Mouse (Mus musculus) MEL (cell line): ENCODE measurements at regions not wholly inside any gene's neighbourhood (a gene's known extent, or its start where the extent isn't known, plus 50 kb on each side); places are given as distances from the start of the nearest gene placed in this dataset.

Source experiments
- DNase-seq: peaks from one replicate; pipeline ENCODE4 v3.0.0; 2011; ENCODE audit warnings: low read depth, low spot score
- H3K27ac ChIP-seq: 2 replicates; pipeline ENCODE4 v1.5.1; 2012; ENCODE audit warnings: low read depth, mild to moderate bottlenecking, control low read depth, low read length, moderate library complexity; ENCODE audit not compliant: control insufficient read depth
- H3K27me3 ChIP-seq, 2 experiments: fragments of 150-350 bp in 1 of 2; sonication (generic) in 1 of 2; 2 replicates each; pipeline ENCODE4 v1.6.1; 2012; ENCODE audit warnings: low read length in 2 of 2, mild to moderate bottlenecking in 2 of 2, improper control_type of control experiment in 1 of 2, moderate library complexity in 1 of 2; ENCODE audit not compliant: insufficient read depth in 2 of 2, control insufficient read depth in 1 of 2
- H3K36me3 ChIP-seq, 2 experiments: 2 replicates each; pipeline ENCODE4 v1.6.1; 2012 to 2014; ENCODE audit warnings: low read length in 2 of 2, improper control_type of control experiment in 1 of 2, inconsistent platforms in 1 of 2, mild to moderate bottlenecking in 1 of 2; ENCODE audit not compliant: insufficient read depth in 2 of 2, control insufficient read depth in 1 of 2
- H3K4me1 ChIP-seq, 2 experiments: fragments of 150-350 bp in 1 of 2; sonication (generic) in 1 of 2; 2 replicates each; pipeline ENCODE4 v1.6.1; 2012; ENCODE audit warnings: low read length in 2 of 2, improper control_type of control experiment in 1 of 2, mild to moderate bottlenecking in 1 of 2; ENCODE audit not compliant: insufficient read depth in 2 of 2, control insufficient read depth in 1 of 2
- H3K4me3 ChIP-seq, 2 experiments: fragments of 150-350 bp in 1 of 2; sonication (generic) in 1 of 2; 2 replicates each; pipeline ENCODE4 v1.5.1; 2012; ENCODE audit warnings: low read depth in 2 of 2, low read length in 2 of 2, mild to moderate bottlenecking in 2 of 2, moderate library complexity in 2 of 2, control low read depth in 1 of 2, improper control_type of control experiment in 1 of 2; ENCODE audit not compliant: control insufficient read depth in 1 of 2, insufficient read depth in 1 of 2
- H3K79me2 ChIP-seq: 2 replicates; pipeline ENCODE4 v1.6.1; 2012; ENCODE audit warnings: mild to moderate bottlenecking, low read length, moderate library complexity; ENCODE audit not compliant: control insufficient read depth, poor library complexity, insufficient read depth
- H3K9ac ChIP-seq: 2 replicates; pipeline ENCODE4 v1.6.1; 2012; ENCODE audit warnings: low read depth, mild to moderate bottlenecking, control low read depth, low read length, moderate library complexity; ENCODE audit not compliant: control insufficient read depth, poor library complexity, severe bottlenecking
- H3K9me3 ChIP-seq: fragments of 150-350 bp; sonication (generic); replicated peaks from 2 replicates; pipeline ENCODE4 v1.6.1; 2012; ENCODE audit warnings: mild to moderate bottlenecking, low read length, improper control_type of control experiment, moderate library complexity; ENCODE audit not compliant: insufficient read depth
- CHD1 ChIP-seq: IDR thresholded peaks from 2 replicates; pipeline ENCODE4 v1.6.1; 2012; ENCODE audit warnings: low read depth, mild to moderate bottlenecking, inconsistent platforms, low read length, improper control_type of control experiment
- CTCF ChIP-seq, 3 experiments: IDR thresholded peaks in 2 of 3; conservative IDR thresholded peaks in 1 of 3; 2 replicates each; pipeline ENCODE4 v1.5.1; 2011 to 2012; ENCODE audit warnings: low read length in 3 of 3, low read depth in 2 of 3, mild to moderate bottlenecking in 2 of 3, improper control_type of control experiment in 1 of 3, inconsistent platforms in 1 of 3, mixed read lengths in 1 of 3, moderate library complexity in 1 of 3; ENCODE audit not compliant: control insufficient read depth in 1 of 3, insufficient read depth in 1 of 3, poor library complexity in 1 of 3, severe bottlenecking in 1 of 3
- E2F4 ChIP-seq: IDR thresholded peaks from 2 replicates; pipeline ENCODE4 v1.6.1; 2011; ENCODE audit warnings: low read depth, low read length, improper control_type of control experiment, borderline replicate concordance
- ELF1 ChIP-seq: IDR thresholded peaks from 2 replicates; pipeline ENCODE4 v1.6.1; 2014; ENCODE audit warnings: low read depth, mild to moderate bottlenecking, inconsistent platforms, low read length, improper control_type of control experiment, moderate library complexity
- EP300 ChIP-seq, 2 experiments: IDR thresholded peaks; 2 replicates each; pipeline ENCODE4 v1.6.1; 2011; ENCODE audit warnings: improper control_type of control experiment in 2 of 2, low read length in 2 of 2, low read depth in 1 of 2, mild to moderate bottlenecking in 1 of 2
- ETS1 ChIP-seq: IDR thresholded peaks from 2 replicates; pipeline ENCODE4 v1.6.1; 2012; ENCODE audit warnings: low read depth, mild to moderate bottlenecking, inconsistent platforms, low read length, improper control_type of control experiment, moderate library complexity
- GABPA ChIP-seq: IDR thresholded peaks from 2 replicates; pipeline ENCODE4 v1.6.1; 2012; ENCODE audit warnings: low read depth, mild to moderate bottlenecking, inconsistent platforms, low read length, improper control_type of control experiment, moderate library complexity
- HCFC1 ChIP-seq: IDR thresholded peaks from 2 replicates; pipeline ENCODE4 v1.6.1; 2012; ENCODE audit warnings: low read depth, mild to moderate bottlenecking, inconsistent platforms, low read length, improper control_type of control experiment, moderate library complexity
- JUND ChIP-seq: IDR thresholded peaks from 2 replicates; pipeline ENCODE4 v1.6.1; 2011; ENCODE audit warnings: low read depth, mild to moderate bottlenecking, improper control_type of control experiment, low read length
- KAT2A ChIP-seq: conservative IDR thresholded peaks from 2 replicates; pipeline ENCODE4 v1.6.1; 2012; ENCODE audit warnings: low read depth, low read length, improper control_type of control experiment, inconsistent platforms
- MAFK ChIP-seq: IDR thresholded peaks from 2 replicates; pipeline ENCODE4 v1.6.1; 2011; ENCODE audit warnings: low read depth, mild to moderate bottlenecking, low read length, improper control_type of control experiment, borderline replicate concordance
- MAX ChIP-seq: IDR thresholded peaks from 2 replicates; pipeline ENCODE4 v1.6.1; 2011; ENCODE audit warnings: low read length, improper control_type of control experiment
- MXI1 ChIP-seq: IDR thresholded peaks from 2 replicates; pipeline ENCODE4 v1.6.1; 2011; ENCODE audit warnings: mild to moderate bottlenecking, low read depth, low read length, improper control_type of control experiment
- MYC ChIP-seq: IDR thresholded peaks from 2 replicates; pipeline ENCODE4 v1.6.1; 2011; ENCODE audit warnings: low read depth, mild to moderate bottlenecking, low read length, improper control_type of control experiment, moderate library complexity
- NRF1 ChIP-seq: IDR thresholded peaks from 2 replicates; pipeline ENCODE4 v1.6.1; 2014; ENCODE audit warnings: low read depth, mild to moderate bottlenecking, inconsistent platforms, low read length, improper control_type of control experiment, moderate library complexity; ENCODE audit not compliant: poor library complexity, insufficient read depth, severe bottlenecking
- POLR2A ChIP-seq, 2 experiments: IDR thresholded peaks; 2 replicates each; pipeline ENCODE4 v1.6.1; 2011 to 2012; ENCODE audit warnings: low read length in 2 of 2, mild to moderate bottlenecking in 2 of 2, control low read depth in 1 of 2, improper control_type of control experiment in 1 of 2, low read depth in 1 of 2, moderate library complexity in 1 of 2; ENCODE audit not compliant: control insufficient read depth in 1 of 2, insufficient read depth in 1 of 2, poor library complexity in 1 of 2
- POLR2AphosphoS5 ChIP-seq: IDR thresholded peaks from 2 replicates; pipeline ENCODE4 v1.6.1; 2012; ENCODE audit warnings: low read depth, borderline replicate concordance, mild to moderate bottlenecking, inconsistent platforms, low read length, moderate library complexity, mixed read lengths
- RCOR1 ChIP-seq: IDR thresholded peaks from 2 replicates; pipeline ENCODE4 v1.6.1; 2012; ENCODE audit warnings: low read depth, mild to moderate bottlenecking, inconsistent platforms, low read length, improper control_type of control experiment
- SIN3A ChIP-seq: IDR thresholded peaks from 2 replicates; pipeline ENCODE4 v1.6.1; 2012; ENCODE audit warnings: low read length, improper control_type of control experiment, inconsistent platforms
- TAL1 ChIP-seq: IDR thresholded peaks from 2 replicates; pipeline ENCODE4 v1.6.1; 2012; ENCODE audit warnings: mild to moderate bottlenecking, inconsistent platforms, low read length, moderate library complexity, mixed read lengths
- TBP ChIP-seq: IDR thresholded peaks from 2 replicates; pipeline ENCODE4 v1.8.0; 2011; ENCODE audit warnings: low read depth, low read length, improper control_type of control experiment
- TCF12 ChIP-seq: IDR thresholded peaks from 2 replicates; pipeline ENCODE4 v1.6.1; 2014; ENCODE audit warnings: low read depth, mild to moderate bottlenecking, inconsistent platforms, low read length, improper control_type of control experiment, moderate library complexity
- USF1 ChIP-seq: IDR thresholded peaks from 2 replicates; pipeline ENCODE4 v1.6.1; 2014; ENCODE audit warnings: low read depth, mild to moderate bottlenecking, inconsistent platforms, low read length, improper control_type of control experiment, moderate library complexity
- ZKSCAN1 ChIP-seq: IDR thresholded peaks from 2 replicates; pipeline ENCODE4 v1.6.1; 2012; ENCODE audit warnings: low read depth, mild to moderate bottlenecking, inconsistent platforms, low read length, improper control_type of control experiment, moderate library complexity
- ZMIZ1 ChIP-seq: IDR thresholded peaks from 2 replicates; pipeline ENCODE4 v1.6.1; 2012; ENCODE audit warnings: low read depth, mild to moderate bottlenecking, inconsistent platforms, low read length, improper control_type of control experiment, moderate library complexity
- ZNF384 ChIP-seq: IDR thresholded peaks from 2 replicates; pipeline ENCODE4 v1.6.1; 2012; ENCODE audit warnings: low read depth, mild to moderate bottlenecking, inconsistent platforms, low read length, improper control_type of control experiment

GRCm38 (mm10) chrX:158632406-158632805 is 577.7 kb upstream of the Rps6ka3 start:
- Histone ChIP-seq H3K27me3 (no peaks in the 10 kb centered on the region), H3K79me2 (no peaks in the 10 kb centered on the region), H3K9me3 (no peaks in the 10 kb centered on the region), H3K27ac (no peak overlapping the region), H3K4me1 (no peaks in the 10 kb centered on the region), H3K9ac (no peak overlapping the region), H3K4me3 (no peak overlapping the region), H3K36me3 (no peaks in the 10 kb centered on the region)
- TF ChIP-seq MAX (no peak), TCF12 (no peak), TAL1 (no peak), RCOR1 (no peak), TBP (no peak), MAFK (no peak), CHD1 (no peak), MYC (no peak), ETS1 (no peak), GABPA (no peak), JUND (no peak), E2F4 (no peak), NRF1 (no peak), POLR2AphosphoS5 (no peak), HCFC1 (no peak), USF1 (no peak)
- no peak for DNase-seq

GRCm38 (mm10) chrX:158652226-158652625 is 557.9 kb upstream of the Rps6ka3 start:
- Histone ChIP-seq H3K36me3 (no peaks in the 10 kb centered on the region), H3K9ac (no peak overlapping the region), H3K4me3 (no peak overlapping the region), H3K27ac (no peak overlapping the region), H3K79me2 (no peaks in the 10 kb centered on the region), H3K27me3 (no peaks in the 10 kb centered on the region), H3K9me3 (no peaks in the 10 kb centered on the region), H3K4me1 (no peaks in the 10 kb centered on the region)
- no peak for DNase-seq
- TF ChIP-seq SIN3A (no peak), POLR2AphosphoS5 (no peak), JUND (no peak), CTCF (IDR thresholded peaks at IDR 0.05 in 2 of 3, conservative IDR thresholded peaks at IDR 0.05 in 1 of 3; ENCODE audit: control insufficient read depth in 1 of 3, insufficient read depth in 1 of 3, low read depth in 2 of 3, low read length in 3 of 3, poor library complexity in 1 of 3, severe bottlenecking in 1 of 3) (no peak), CHD1 (no peak), MXI1 (no peak), EP300 (IDR thresholded peaks at IDR 0.05; ENCODE audit: low read depth in 1 of 2, low read length in 2 of 2) (no peak), ZNF384 (no peak), ZKSCAN1 (no peak), ELF1 (no peak), POLR2A (IDR thresholded peaks at IDR 0.05; ENCODE audit: control insufficient read depth in 1 of 2, insufficient read depth in 1 of 2, low read depth in 1 of 2, low read length in 2 of 2, poor library complexity in 1 of 2) (no peak), ZMIZ1 (no peak), MYC (no peak), KAT2A (no peak)
